Mouse (Mus musculus) CH12.LX (cell line): ENCODE measurements around the gene Nfia. TPM values are rescaled to one million over a fixed set of nuclear protein-coding genes. Genes with fewer than 3 reads are reported as not detected.

ENCODE experiments used
- DNase-seq: peaks from one replicate; pipeline ENCODE4 v3.0.0-alpha.2; 2013; ENCODE audit errors: extremely low read depth
- H3K27ac ChIP-seq: 2 replicates; pipeline ENCODE4 v1.5.1; 2012; ENCODE audit warnings: low read depth, mild to moderate bottlenecking, control low read depth, moderate library complexity; ENCODE audit not compliant: insufficient read depth
- H3K27me3 ChIP-seq: replicated peaks from 2 replicates; pipeline ENCODE3; 2012; ENCODE audit warnings: inconsistent platforms
- H3K36me3 ChIP-seq, 2 experiments: replicated peaks in 1 of 2; 2 replicates each; pipeline versions ENCODE3 to v1.6.1; 2012; ENCODE audit warnings: inconsistent platforms in 1 of 2, low read length in 1 of 2, mild to moderate bottlenecking in 1 of 2, mixed read lengths in 1 of 2, moderate library complexity in 1 of 2; ENCODE audit not compliant: control insufficient read depth in 1 of 2, insufficient read depth in 1 of 2
- H3K4me1 ChIP-seq, 2 experiments: 2 replicates each; pipeline ENCODE4 v1.6.1; 2012; ENCODE audit warnings: inconsistent platforms in 1 of 2, moderate library complexity in 1 of 2; ENCODE audit not compliant: insufficient read depth in 2 of 2, control insufficient read depth in 1 of 2
- H3K4me2 ChIP-seq: 2 replicates; pipeline ENCODE4 v1.6.1; 2012; ENCODE audit warnings: low read depth, mild to moderate bottlenecking, control low read depth; ENCODE audit not compliant: poor library complexity, insufficient read depth, severe bottlenecking
- H3K4me3 ChIP-seq, 3 experiments: fragments of 150-350 bp in 1 of 3; sonication (generic) in 1 of 3; replicated peaks in 1 of 3; 2 replicates each; pipeline versions ENCODE3 to v1.5.1; 2011 to 2012; ENCODE audit warnings: low read depth in 2 of 3, low read length in 2 of 3, mild to moderate bottlenecking in 2 of 3, moderate library complexity in 2 of 3, control low read depth in 1 of 3, improper control_type of control experiment in 1 of 3, inconsistent platforms in 1 of 3, mixed read lengths in 1 of 3; ENCODE audit not compliant: poor library complexity in 1 of 3
- H3K79me2 ChIP-seq: replicated peaks from 2 replicates; pipeline ENCODE4 v1.6.1; 2012; ENCODE audit warnings: mild to moderate bottlenecking, moderate library complexity; ENCODE audit not compliant: control insufficient read depth, poor library complexity, insufficient read depth, severe bottlenecking; ENCODE audit errors: extremely low read depth
- H3K9ac ChIP-seq: 2 replicates; pipeline ENCODE4 v1.6.1; 2012; ENCODE audit warnings: low read depth, mild to moderate bottlenecking, control low read depth, moderate library complexity; ENCODE audit not compliant: insufficient read depth
- H3K9me3 ChIP-seq: replicated peaks from 2 replicates; pipeline ENCODE3; 2012; ENCODE audit warnings: low read length, inconsistent platforms, mixed read lengths
- CHD2 ChIP-seq: IDR thresholded peaks from 2 replicates; pipeline ENCODE4 v1.6.1; 2011; ENCODE audit warnings: low read length, improper control_type of control experiment
- CTCF ChIP-seq, 2 experiments: IDR thresholded peaks in 1 of 2; conservative IDR thresholded peaks in 1 of 2; 2 replicates each; pipeline ENCODE4 v1.5.1; 2011 to 2012; ENCODE audit warnings: low read depth in 2 of 2, low read length in 2 of 2, improper control_type of control experiment in 1 of 2, inconsistent platforms in 1 of 2, mild to moderate bottlenecking in 1 of 2, moderate library complexity in 1 of 2
- E2F4 ChIP-seq: IDR thresholded peaks from 2 replicates; pipeline ENCODE4 v1.6.1; 2011; ENCODE audit warnings: low read depth, low read length, improper control_type of control experiment; ENCODE audit not compliant: insufficient replicate concordance
- KAT2A ChIP-seq: IDR thresholded peaks from 2 replicates; pipeline ENCODE4 v1.6.1; 2012; ENCODE audit warnings: low read length, improper control_type of control experiment, inconsistent platforms; ENCODE audit not compliant: insufficient replicate concordance
- MAFK ChIP-seq: IDR thresholded peaks from 2 replicates; pipeline ENCODE4 v1.6.1; 2011; ENCODE audit warnings: low read length, improper control_type of control experiment; ENCODE audit not compliant: insufficient replicate concordance
- MXI1 ChIP-seq: IDR thresholded peaks from 2 replicates; pipeline ENCODE4 v1.6.1; 2011; ENCODE audit warnings: mild to moderate bottlenecking, low read depth, low read length, improper control_type of control experiment
- MYC ChIP-seq: IDR thresholded peaks from 2 replicates; pipeline ENCODE4 v1.6.1; 2011; ENCODE audit warnings: low read depth, mild to moderate bottlenecking, improper control_type of control experiment, low read length
- POLR2A ChIP-seq: IDR thresholded peaks from 2 replicates; pipeline ENCODE4 v1.6.1; 2011; ENCODE audit warnings: low read depth, mild to moderate bottlenecking, improper control_type of control experiment, low read length
- SMC3 ChIP-seq: IDR thresholded peaks from 2 replicates; pipeline ENCODE4 v1.6.1; 2011; ENCODE audit warnings: low read depth, low read length, improper control_type of control experiment
- TCF12 ChIP-seq: IDR thresholded peaks from 2 replicates; pipeline ENCODE4 v1.6.1; 2014; ENCODE audit warnings: low read depth, mild to moderate bottlenecking, inconsistent platforms, low read length, improper control_type of control experiment
- USF1 ChIP-seq: IDR thresholded peaks from 2 replicates; pipeline ENCODE4 v1.6.1; 2014; ENCODE audit warnings: low read depth, mild to moderate bottlenecking, inconsistent platforms, low read length, improper control_type of control experiment
- USF2 ChIP-seq: conservative IDR thresholded peaks from 2 replicates; pipeline ENCODE4 v1.6.1; 2011; ENCODE audit warnings: low read depth, low read length, improper control_type of control experiment
- ZC3H11A ChIP-seq: IDR thresholded peaks from 2 replicates; pipeline ENCODE4 v1.6.1; 2012; ENCODE audit warnings: low read depth, mild to moderate bottlenecking, inconsistent platforms, low read length, improper control_type of control experiment
- ZKSCAN1 ChIP-seq: IDR thresholded peaks from 2 replicates; pipeline ENCODE4 v1.6.1; 2012; ENCODE audit warnings: low read depth, inconsistent platforms, low read length, improper control_type of control experiment, borderline replicate concordance
- dilution Hi-C: fragments of 300-500 bp; cut with MboI; formaldehyde crosslinking; loops from 2 replicates; pipeline ENCODE4 v1.14.3; 2020; ENCODE audit warnings: low sequenced_read_pairs; ENCODE audit not compliant: extremely low pct_unique_long_range_greater_than_20kb, extremely low pct_ligation_motif_present
- in situ Hi-C: fragments of 300-500 bp; cut with MboI; formaldehyde crosslinking; loops from 3 replicates; pipeline ENCODE4 v1.14.3; 2019; ENCODE audit warnings: low sequenced_read_pairs, low pct_ligation_motif_present, low pct_unique_long_range_greater_than_20kb, mixed read lengths
- polyA plus RNA-seq: library from polyadenylated mRNA; unstranded; fragments of >175 nt; gene quantifications from 2 replicates; pipeline ENCODE4 v1.2.1, GENCODE M21; 2012; ENCODE audit warnings: low read depth; ENCODE audit not compliant: insufficient read length
- total RNA-seq, 2 experiments: library from RNA; depleted of rRNA; stranded (reverse); fragments of 300-350 nt in 1 of 2; fragments of >200 nt in 1 of 2; gene quantifications; 2 replicates each; pipeline ENCODE4 v1.2.3; 2012 to 2014

Gene Nfia
- total and polyA plus RNA-seq, 3 experiments: not detected

GRCm38 (mm10) chr4:97777081-97777705 is 4.7 kb downstream of the Nfia start:
- no peak overlapping the region for H3K9ac ChIP-seq
- H3K4me3 ChIP-seq: no peak overlapping the region
- H3K9me3 ChIP-seq: peaks cover 44% of the 10 kb centered on the region
- in situ Hi-C loops (no loop called here), dilution Hi-C loops (no loop called here)
- TF ChIP-seq KAT2A (no peak), USF2 (no peak), USF1 (no peak), MAFK (no peak), ZC3H11A (no peak), MYC (no peak), ZKSCAN1 (no peak), CHD2 (no peak), SMC3 (no peak), CTCF (conservative IDR thresholded peaks at IDR 0.05 in 1 of 2, IDR thresholded peaks at IDR 0.05 in 1 of 2; ENCODE audit: low read depth in 2 of 2, low read length in 2 of 2) (no peak), POLR2A (no peak), E2F4 (no peak)
- no peak overlapping the region for H3K4me2 ChIP-seq
- H3K79me2 ChIP-seq: no peaks in the 10 kb centered on the region
- H3K36me3 ChIP-seq: no peaks in the 10 kb centered on the region
- H3K27me3 ChIP-seq: no peaks in the 10 kb centered on the region
- DNase-seq: no peak
- no peaks in the 10 kb centered on the region for H3K4me1 ChIP-seq
- H3K27ac ChIP-seq: no peak overlapping the region

- Histone ChIP-seq H3K27me3 (no peaks in the 10 kb centered on the region), H3K4me3 (no peak within 1 kb of the TSS), H3K9ac (no peak within 1 kb of the TSS), H3K4me2 (no peak within 1 kb of the TSS), H3K4me1 (no peaks in the 10 kb centered on the region), H3K27ac (no peak within 1 kb of the TSS), H3K36me3 (no peaks in the 10 kb centered on the region), H3K9me3 (peaks cover 46% of the 10 kb centered on the region), H3K79me2 (no peaks in the 10 kb centered on the region)
- no peak for TF ChIP-seq MXI1
- no peak for TF ChIP-seq TCF12
- DNase-seq: no peak
- in situ Hi-C loops: no loop called here
- dilution Hi-C loops: no loop called here
Measured at GRCm38 (mm10) chr4:97777706-97778176, 5.2 kb downstream of the Nfia start, which contains the start of gene E130114P18Rik. Gene E130114P18Rik, minus strand, starts transcription at chr4:97778078.
